Mouse (Mus musculus) neural tube, embryonic 15.5 days (tissue): ENCODE measurements around the gene Pan2. TPM values are rescaled to one million over a fixed set of nuclear protein-coding genes. Genes with fewer than 3 reads are reported as not detected.
A peak's percentile ranks its signal among the peaks of the same experiment; 100 is the strongest.
"Not testable (repeated sequence)": the region's sequence is repeated elsewhere in the genome, so short reads cannot be mapped to it uniquely, and the experiment has no call there.

Experiments
- ATAC-seq: fragments of 200-750 bp; cut with Nextera tagmentation; 2 replicates; pipeline ENCODE4 v1.8.0; 2017; ENCODE audit warnings: mild to moderate bottlenecking, moderate TSS enrichment, moderate library complexity; ENCODE audit not compliant: low FRiP score
- H3K27ac ChIP-seq: fragments of 300-500 bp; sonication (generic); replicated peaks from 2 replicates; pipeline ENCODE4 v1.5.1; 2015; ENCODE audit warnings: mild to moderate bottlenecking, inconsistent platforms
- H3K27me3 ChIP-seq: fragments of 300-500 bp; sonication (generic); replicated peaks from 2 replicates; pipeline ENCODE4 v1.6.1; 2015; ENCODE audit warnings: inconsistent platforms
- H3K36me3 ChIP-seq: fragments of 300-500 bp; sonication (generic); 2 replicates; pipeline ENCODE4 v1.6.1; 2015; ENCODE audit warnings: inconsistent platforms
- H3K4me1 ChIP-seq: fragments of 300-500 bp; sonication (generic); 2 replicates; pipeline ENCODE4 v1.6.1; 2015; ENCODE audit warnings: inconsistent platforms
- H3K4me2 ChIP-seq: fragments of 300-500 bp; sonication (generic); 2 replicates; pipeline ENCODE4 v1.6.1; 2015; ENCODE audit warnings: inconsistent platforms, mild to moderate bottlenecking, moderate library complexity
- H3K4me3 ChIP-seq: fragments of 300-500 bp; sonication (generic); replicated peaks from 2 replicates; pipeline ENCODE4 v1.5.1; 2015; ENCODE audit warnings: mild to moderate bottlenecking, inconsistent platforms
- H3K9ac ChIP-seq: fragments of 300-500 bp; sonication (generic); replicated peaks from 2 replicates; pipeline ENCODE4 v1.6.1; 2015; ENCODE audit warnings: mild to moderate bottlenecking, inconsistent platforms
- H3K9me3 ChIP-seq: fragments of 300-500 bp; sonication (generic); replicated peaks from 2 replicates; pipeline ENCODE4 v1.6.1; 2016; ENCODE audit warnings: inconsistent platforms
- WGBS: fragments of 180-500 bp; shearing (Covaris S2); methylation state at CpG from one replicate; pipeline ENCODE4 v1.1.7; 2015; ENCODE audit warnings: mixed read lengths; 5-methylcytosine and 5-hydroxymethylcytosine counted together
- polyA plus RNA-seq: library from polyadenylated mRNA; unstranded; fragments of >200 nt; fragmentation: Nextera tagmentation; extraction: Ambion mirVana; gene quantifications from 2 replicates; pipeline ENCODE4 v1.2.1, GENCODE M21; 2015

Gene Pan2
- polyA plus RNA-seq: 17.4 and 20.7 TPM in 2 replicates

DNA sequence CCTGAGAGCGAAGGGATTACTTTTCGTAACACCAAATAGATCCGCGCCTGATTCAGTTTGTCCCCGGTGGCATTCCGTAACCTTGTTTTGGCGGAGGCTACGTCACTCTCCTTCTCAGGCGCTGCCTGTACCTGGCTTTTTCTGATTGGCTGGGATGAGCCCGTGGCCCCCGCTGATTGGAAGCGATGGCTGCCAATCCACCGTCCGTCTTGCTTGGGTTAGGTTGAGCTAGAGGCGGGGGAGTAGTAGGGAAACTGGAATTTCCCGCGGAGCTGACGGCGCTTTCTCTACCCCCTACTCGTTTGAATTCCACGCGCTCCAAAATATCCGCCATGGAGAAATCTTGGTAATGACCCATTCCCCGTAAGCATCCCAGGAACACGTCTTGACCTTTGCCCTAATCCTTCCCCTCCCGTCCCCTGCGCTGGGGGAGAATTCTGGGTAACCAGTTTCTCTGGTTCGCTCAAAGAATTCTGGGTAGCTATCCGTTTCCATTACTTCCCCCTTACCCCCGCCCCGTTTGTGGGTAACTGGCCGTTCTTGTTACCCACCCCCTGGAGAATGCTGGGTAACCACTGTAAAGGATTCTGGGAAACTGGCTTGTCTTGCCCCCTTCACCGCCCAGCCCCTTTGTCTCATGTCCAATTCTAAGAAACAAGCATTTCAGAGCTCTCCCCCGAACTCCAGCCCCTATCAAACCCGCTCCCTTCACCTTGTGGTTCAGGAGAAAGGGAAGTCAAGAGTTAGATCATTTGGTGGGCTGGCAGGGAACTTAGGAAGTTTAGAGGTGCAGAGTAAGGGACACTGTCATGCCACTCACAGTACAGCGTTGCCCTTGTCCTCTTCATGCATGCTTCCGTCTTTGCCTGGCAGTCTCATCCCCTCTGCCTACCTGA lies at the start of gene Pan2:
Gene Pan2 (plus strand): TSS at position 210 of the 896 bp plus-strand sequence.
- peaks cover 20% of the 10 kb centered on the region for H3K4me1 ChIP-seq
- peak within 1 kb of the TSS; percentile 91 for H3K9ac ChIP-seq
- H3K4me3 ChIP-seq: peak within 1 kb of the TSS; percentile 62
- peak within 1 kb of the TSS; percentile 99 for H3K27ac ChIP-seq
- H3K36me3 ChIP-seq: peaks cover 6% of the 10 kb centered on the region; the same call in 1 of the 2 replicates
- H3K4me2 ChIP-seq: peak within 1 kb of the TSS; percentile 86
- H3K27me3 ChIP-seq: no peaks in the 10 kb centered on the region
- peak; percentile 99 for ATAC-seq
- H3K9me3 ChIP-seq: no peaks in the 10 kb centered on the region
- WGBS: 1% methylated on average over 37 of the region's 37 CpGs

DNA sequence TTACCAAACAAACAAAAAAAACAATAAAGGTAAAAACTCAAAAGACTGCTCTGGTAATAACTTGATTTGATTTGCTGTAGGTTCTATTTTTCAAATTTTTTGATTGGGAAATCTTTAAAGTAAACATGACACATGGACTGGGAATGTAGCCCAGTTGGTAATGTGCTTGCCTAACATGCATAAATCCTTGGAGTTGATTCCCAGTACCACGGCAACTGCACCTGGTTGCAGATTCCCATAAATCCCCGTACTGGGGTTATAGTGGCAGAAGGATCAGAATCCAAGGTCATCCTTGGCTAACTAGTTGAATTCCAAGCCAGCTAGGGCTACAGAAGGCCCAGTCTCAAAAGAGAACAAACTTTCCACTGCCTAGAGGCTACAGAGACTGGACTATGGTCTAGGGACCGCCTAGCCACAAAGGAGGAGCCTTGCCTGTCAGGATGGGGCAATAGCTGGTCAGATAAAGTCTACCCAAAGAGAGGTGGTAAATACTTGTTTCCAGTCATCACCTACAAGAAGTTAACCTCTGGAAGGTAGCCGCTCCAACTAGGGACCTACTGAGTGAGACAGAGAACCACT lies 49.4 kb upstream of the Pan2 start, which contains the start of gene Apon:
Gene Apon (plus strand): TSS at position 420 of the 579 bp plus-strand sequence.
- Histone ChIP-seq H3K27me3 (no peaks in the 10 kb centered on the region), H3K4me2 (no peak within 1 kb of the TSS), H3K4me1 (no peaks in the 10 kb centered on the region), H3K36me3 (peaks cover 31% of the 10 kb centered on the region), H3K27ac (no peak within 1 kb of the TSS), H3K9me3 (no peaks in the 10 kb centered on the region), H3K4me3 (no peak within 1 kb of the TSS), H3K9ac (no peak within 1 kb of the TSS)
- no peak for ATAC-seq
- 87% methylated on average over 4 of the region's 4 CpGs for WGBS

DNA sequence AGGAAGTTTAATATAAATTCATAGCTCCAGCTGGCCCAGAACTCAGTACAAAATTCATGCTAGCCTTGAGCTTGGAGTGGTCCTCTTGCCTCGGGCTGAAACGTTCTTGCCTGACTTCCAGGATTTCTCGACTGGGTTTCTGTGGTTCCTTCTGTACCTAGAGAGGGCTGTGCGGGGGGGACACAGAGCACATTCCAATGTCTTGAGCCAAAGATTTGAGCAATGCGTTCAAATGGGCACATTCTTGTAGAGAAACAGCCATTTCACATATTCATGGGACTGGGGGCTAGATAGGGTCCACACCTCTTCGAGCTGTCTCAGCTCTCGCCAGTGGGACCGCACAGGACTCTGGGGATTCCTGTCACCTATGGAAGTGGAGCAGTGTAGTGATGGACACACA lies 47.2 kb upstream of the Pan2 start:
- H3K27ac ChIP-seq: no peak overlapping the region
- peaks cover 16% of the 10 kb centered on the region for H3K36me3 ChIP-seq
- H3K9ac ChIP-seq: no peak overlapping the region
- no peak overlapping the region for H3K4me3 ChIP-seq
- no peaks in the 10 kb centered on the region for H3K4me1 ChIP-seq
- H3K4me2 ChIP-seq: no peak overlapping the region
- H3K27me3 ChIP-seq: no peaks in the 10 kb centered on the region
- H3K9me3 ChIP-seq: no peaks in the 10 kb centered on the region
- 88% methylated on average over 8 of the region's 8 CpGs for WGBS
- no peak for ATAC-seq

DNA sequence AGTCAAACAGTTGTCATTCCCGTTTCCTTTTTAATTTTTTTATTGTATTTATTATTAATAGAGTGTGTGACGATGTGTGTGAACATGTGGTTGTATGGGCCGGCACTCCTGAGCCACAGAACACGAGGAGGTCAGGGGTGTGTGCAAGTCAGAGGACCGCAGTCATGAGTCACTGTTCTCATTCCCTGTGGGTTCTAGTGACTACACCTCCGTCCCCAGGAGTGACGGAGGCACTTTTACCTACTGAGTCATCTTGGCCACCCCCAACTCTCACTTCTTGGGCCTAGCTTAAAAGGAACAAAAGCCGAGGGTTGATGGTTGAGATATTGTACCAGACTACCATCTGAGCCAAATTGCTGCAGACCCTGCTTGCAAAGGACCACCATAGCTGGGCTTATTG lies 46.8 kb upstream of the Pan2 start:
- Histone ChIP-seq H3K9me3 (no peaks in the 10 kb centered on the region), H3K27me3 (no peaks in the 10 kb centered on the region), H3K4me3 (no peak overlapping the region), H3K27ac (no peak overlapping the region), H3K36me3 (peaks cover 12% of the 10 kb centered on the region), H3K4me1 (no peaks in the 10 kb centered on the region), H3K4me2 (no peak overlapping the region), H3K9ac (no peak overlapping the region)
- WGBS: 68% methylated on average over 8 of the region's 8 CpGs
- ATAC-seq: no peak

DNA sequence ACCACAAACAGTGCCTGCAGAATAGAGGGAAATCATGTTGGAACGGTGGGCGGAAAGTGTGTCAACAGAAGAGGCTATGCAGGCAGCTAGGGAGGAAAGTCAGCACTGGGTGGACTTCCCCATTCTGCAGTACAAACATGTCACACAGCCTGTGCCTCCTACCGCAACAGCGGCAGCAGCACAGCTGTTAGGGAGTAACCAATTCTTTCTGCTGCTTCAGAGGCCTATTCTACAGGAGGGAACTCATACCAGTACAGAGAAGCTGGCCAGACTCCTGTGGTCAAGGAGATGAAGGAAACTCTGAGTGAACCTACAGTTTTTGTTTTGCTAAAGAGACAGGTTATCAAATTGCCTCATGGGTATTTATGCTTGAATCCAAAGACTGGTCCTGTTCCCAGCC lies 44.2 kb upstream of the Pan2 start:
- H3K27ac ChIP-seq: no peak overlapping the region
- WGBS: 78% methylated on average over 4 of the region's 4 CpGs
- no peaks in the 10 kb centered on the region for H3K27me3 ChIP-seq
- no peaks in the 10 kb centered on the region for H3K4me1 ChIP-seq
- no peak overlapping the region for H3K9ac ChIP-seq
- H3K36me3 ChIP-seq: no peaks in the 10 kb centered on the region
- H3K4me2 ChIP-seq: no peak overlapping the region
- ATAC-seq: no peak
- no peak overlapping the region for H3K4me3 ChIP-seq
- no peaks in the 10 kb centered on the region for H3K9me3 ChIP-seq

DNA sequence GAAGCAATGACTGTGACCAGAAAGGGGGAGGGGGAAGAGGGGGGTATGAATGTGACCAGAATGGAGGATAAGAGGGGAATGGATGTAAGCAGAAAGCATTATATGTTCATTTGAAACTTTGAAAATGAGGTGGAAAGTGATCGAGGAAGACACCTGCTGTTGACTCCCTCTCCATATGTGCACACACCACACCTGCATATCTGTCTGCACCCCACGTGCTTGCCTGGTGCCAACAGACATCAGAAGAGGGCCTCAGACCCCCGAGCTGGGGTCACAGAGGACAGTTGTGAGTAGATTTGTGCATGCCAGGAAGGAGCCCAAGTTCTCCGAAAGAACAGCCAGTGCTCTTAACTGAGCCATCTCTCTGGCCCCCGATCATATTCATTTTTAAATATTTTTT lies 43.2 kb upstream of the Pan2 start:
- no peak overlapping the region for H3K4me3 ChIP-seq
- no peaks in the 10 kb centered on the region for H3K9me3 ChIP-seq
- no peak overlapping the region for H3K9ac ChIP-seq
- H3K4me1 ChIP-seq: no peaks in the 10 kb centered on the region
- H3K36me3 ChIP-seq: no peaks in the 10 kb centered on the region
- H3K27ac ChIP-seq: no peak overlapping the region
- no peaks in the 10 kb centered on the region for H3K27me3 ChIP-seq
- ATAC-seq: no peak
- H3K4me2 ChIP-seq: no peak overlapping the region
- WGBS: 89% methylated on average over 5 of the region's 5 CpGs

DNA sequence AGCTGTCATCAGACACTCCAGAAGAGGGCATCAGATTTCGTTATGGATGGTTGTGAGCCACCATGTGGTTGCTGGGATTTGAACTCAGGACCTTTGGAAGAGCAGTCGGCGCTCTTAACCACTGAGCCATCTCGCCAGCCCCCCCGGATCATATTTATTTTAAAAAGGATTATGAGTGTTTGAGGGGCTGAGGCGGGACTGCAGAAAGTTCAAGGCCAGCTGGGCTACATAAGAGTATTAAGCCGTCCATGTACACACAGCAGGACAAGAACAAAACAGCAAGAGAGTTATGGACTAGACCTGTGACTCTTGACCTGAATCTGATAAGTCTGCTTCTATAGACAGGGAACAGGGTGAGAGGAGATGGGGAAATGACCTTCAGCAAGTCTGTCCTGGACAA lies 42.8 kb upstream of the Pan2 start:
- not testable (repeated sequence) for H3K9ac ChIP-seq, H3K4me3 ChIP-seq, ATAC-seq, H3K4me1 ChIP-seq, H3K9me3 ChIP-seq, H3K36me3 ChIP-seq, H3K27ac ChIP-seq, H3K4me2 ChIP-seq, H3K27me3 ChIP-seq
- WGBS: 86% methylated on average over 7 of the region's 7 CpGs

DNA sequence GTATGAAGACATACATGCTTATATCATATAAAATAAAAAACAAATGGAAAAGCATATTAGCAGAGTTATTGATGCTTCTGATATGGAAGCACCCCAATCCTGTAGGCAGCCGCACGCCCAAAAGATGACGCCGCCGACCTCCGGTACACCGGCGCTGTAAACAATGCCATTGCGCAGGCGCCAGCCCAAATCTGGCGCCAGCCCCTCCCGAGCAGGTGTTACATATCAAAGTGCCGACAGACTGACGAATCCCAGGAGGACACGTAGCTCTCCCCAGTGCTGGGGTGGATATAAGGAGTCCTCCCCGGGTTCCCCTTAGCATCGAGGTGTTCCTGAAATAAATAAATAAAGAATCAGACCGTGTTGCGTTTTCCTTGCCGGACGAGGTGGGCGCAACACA lies 40.8 kb upstream of the Pan2 start:
- WGBS: 81% methylated on average over 22 of the region's 22 CpGs
- H3K9ac ChIP-seq: no peak overlapping the region
- H3K27me3 ChIP-seq: no peaks in the 10 kb centered on the region
- H3K4me1 ChIP-seq: no peaks in the 10 kb centered on the region
- ATAC-seq: no peak
- H3K36me3 ChIP-seq: no peaks in the 10 kb centered on the region
- H3K4me3 ChIP-seq: no peak overlapping the region
- H3K27ac ChIP-seq: no peak overlapping the region
- H3K9me3 ChIP-seq: no peaks in the 10 kb centered on the region
- no peak overlapping the region for H3K4me2 ChIP-seq

DNA sequence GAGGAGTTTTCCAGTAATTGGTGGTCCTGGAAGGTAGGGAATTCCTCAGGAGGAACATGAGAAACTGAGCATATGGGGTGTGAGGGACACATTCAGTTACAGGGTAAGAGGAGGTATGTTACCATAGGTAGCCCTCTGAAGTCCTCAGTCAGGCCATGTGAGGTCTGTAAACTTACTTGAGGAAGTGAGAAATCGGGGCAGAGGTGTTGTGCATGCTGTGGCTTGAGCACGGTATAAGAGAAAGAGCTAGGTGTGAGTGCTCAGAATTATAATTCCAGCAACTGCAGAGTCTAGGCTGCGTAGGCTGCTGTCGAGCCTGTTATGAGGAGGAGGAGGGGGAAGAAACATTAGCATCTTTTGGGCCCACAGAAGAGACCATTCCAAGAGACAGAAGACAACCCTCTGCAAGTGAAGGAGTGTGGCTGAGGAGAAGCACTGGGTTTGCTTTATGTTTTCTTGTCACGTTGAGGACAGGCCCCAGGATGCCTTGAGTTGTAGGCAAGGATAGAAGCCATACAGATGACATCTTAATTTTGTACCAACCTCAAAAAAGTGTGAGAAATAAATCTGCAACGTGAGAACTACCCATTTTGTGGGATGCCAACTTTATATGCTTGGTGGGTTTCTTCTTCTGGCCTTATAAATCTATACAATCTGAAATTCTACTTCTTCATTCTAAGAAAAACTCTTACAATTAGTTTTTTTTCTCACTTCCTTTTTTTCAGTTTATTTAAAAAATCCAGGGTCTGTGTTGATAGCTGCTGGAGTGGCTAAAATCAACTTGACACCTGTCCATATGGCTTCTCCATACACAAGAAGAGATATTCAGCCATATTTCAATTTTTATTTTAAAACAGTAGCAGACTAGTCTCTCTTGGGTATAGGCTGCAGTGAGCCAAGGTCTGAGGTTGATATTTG lies 39.5 kb upstream of the Pan2 start:
- Histone ChIP-seq H3K36me3 (no peaks in the 10 kb centered on the region), H3K4me3 (no peak overlapping the region), H3K9ac (no peak overlapping the region), H3K4me2 (no peak overlapping the region), H3K27me3 (no peaks in the 10 kb centered on the region), H3K4me1 (no peaks in the 10 kb centered on the region), H3K9me3 (no peaks in the 10 kb centered on the region), H3K27ac (no peak overlapping the region)
- no peak for ATAC-seq
- WGBS: 78% methylated on average over 6 of the region's 6 CpGs

DNA sequence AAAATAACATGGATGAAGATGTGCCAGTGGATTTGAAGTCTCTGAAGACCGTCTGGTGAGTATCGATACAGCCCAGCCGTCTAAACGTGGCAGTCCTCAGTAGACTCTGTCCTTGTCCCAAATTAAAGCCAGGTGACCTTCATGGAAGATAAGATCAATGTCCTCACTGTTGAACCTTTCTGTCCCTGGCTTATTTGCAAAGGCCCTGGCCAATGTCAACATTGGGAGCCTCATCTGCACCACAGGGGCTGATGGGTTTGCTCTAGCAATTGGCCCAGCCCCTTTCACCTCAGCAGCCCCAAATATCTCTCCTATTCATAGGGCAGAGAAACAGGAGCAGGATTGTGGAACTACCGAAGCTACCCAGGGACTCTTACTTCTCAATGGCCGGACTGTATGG lies 34.8 kb upstream of the Pan2 start, which contains the start of gene Apof:
Gene Apof (plus strand): TSS at position 301 of the 400 bp plus-strand sequence.
- no peaks in the 10 kb centered on the region for H3K36me3 ChIP-seq
- H3K4me3 ChIP-seq: no peak within 1 kb of the TSS
- peaks cover 7% of the 10 kb centered on the region; the same call in 1 of the 2 replicates for H3K4me1 ChIP-seq
- no peak for ATAC-seq
- no peak within 1 kb of the TSS for H3K27ac ChIP-seq
- no peaks in the 10 kb centered on the region for H3K27me3 ChIP-seq
- no peak within 1 kb of the TSS for H3K4me2 ChIP-seq
- H3K9ac ChIP-seq: no peak within 1 kb of the TSS
- H3K9me3 ChIP-seq: no peaks in the 10 kb centered on the region
- WGBS: 86% methylated on average over 6 of the region's 6 CpGs

DNA sequence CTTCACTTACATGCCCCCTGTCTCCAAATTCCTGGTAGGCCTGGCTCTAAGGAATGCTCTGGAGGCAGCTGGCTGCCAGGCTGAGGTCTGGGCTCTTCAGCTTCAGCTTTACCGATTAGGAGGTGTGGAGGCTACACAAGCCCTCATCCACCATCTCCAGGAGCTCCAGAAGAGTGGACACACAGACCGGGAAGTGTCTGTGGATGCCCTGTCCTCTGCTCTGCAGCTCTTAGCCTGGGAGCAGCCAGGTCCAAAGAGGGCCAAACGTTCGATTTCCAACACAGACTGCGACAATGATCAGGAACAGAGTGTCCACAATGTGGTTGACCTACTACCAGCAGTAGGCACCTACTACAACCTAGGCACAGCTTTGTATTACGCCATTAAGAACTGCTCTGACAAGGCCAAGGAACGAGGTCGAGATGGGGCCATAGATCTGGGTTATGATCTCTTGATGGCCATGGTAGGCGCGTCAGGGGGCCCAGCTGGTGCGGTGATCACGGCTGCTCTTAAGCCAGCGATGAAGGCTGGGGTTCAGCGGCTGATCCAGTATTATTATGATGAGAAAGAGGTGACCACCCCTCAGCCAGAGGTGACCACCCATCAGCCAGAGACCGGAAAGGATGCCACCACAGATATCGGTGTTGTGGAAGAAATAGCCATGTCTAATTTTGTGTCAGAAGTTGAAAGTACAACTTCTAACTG lies 33.8 kb upstream of the Pan2 start:
- no peak for ATAC-seq
- Histone ChIP-seq H3K9me3 (no peaks in the 10 kb centered on the region), H3K4me2 (peak overlapping the region; percentile 75; the same call in 1 of the 2 replicates), H3K4me1 (peaks cover 7% of the 10 kb centered on the region; the same call in 1 of the 2 replicates), H3K27ac (no peak overlapping the region), H3K27me3 (no peaks in the 10 kb centered on the region), H3K36me3 (no peaks in the 10 kb centered on the region), H3K4me3 (no peak overlapping the region), H3K9ac (no peak overlapping the region)
- WGBS: 90% methylated on average over 16 of the region's 16 CpGs
